Mouse (Mus musculus): Measurements from ENCODE around the gene Inhbc. TPM values are rescaled to one million over a fixed set of nuclear protein-coding genes. Genes with fewer than 3 reads are reported as not detected.

Gene Inhbc
- polyA plus RNA-seq, 1 experiment from 2014 or later: 1.4 TPM

GRCm38 (mm10) chr10:127360714-127361113 is 9.5 kb downstream of the Inhbc start:
- H3K9ac ChIP-seq (ENCODE audit: low read depth, low read length): no peak overlapping the region
- no peak overlapping the region for H3K4me2 ChIP-seq
- WGBS: 73% methylated on average over 3 of the region's 3 CpGs
- DNase-seq (ENCODE audit: low spot score) (no peak), ATAC-seq (replicated peaks; ENCODE audit: low FRiP score) (no peak)
- no peaks in the 10 kb centered on the region for H3K9me3 ChIP-seq (ENCODE audit: control insufficient read depth, low read length)
- no peak overlapping the region for H3K4me3 ChIP-seq (ENCODE audit: low read depth, low read length)
- H3K36me3 ChIP-seq (ENCODE audit: control insufficient read depth, insufficient read depth, low read length): no peaks in the 10 kb centered on the region
- H3K4me1 ChIP-seq (replicated peaks; ENCODE audit: control insufficient read depth, insufficient read depth, low read length): no peaks in the 10 kb centered on the region
- H3K27me3 ChIP-seq (replicated peaks; ENCODE audit: control insufficient read depth, insufficient read depth, low read length): no peaks in the 10 kb centered on the region
- H3K27ac ChIP-seq (ENCODE audit: low read depth, low read length): no peak overlapping the region

- Histone ChIP-seq H3K4me1 (replicated peaks; ENCODE audit: control insufficient read depth, insufficient read depth, low read length) (peaks cover 1% of the 10 kb centered on the region; the same call in 1 of the 2 replicates), H3K27ac (ENCODE audit: low read depth, low read length) (peak overlapping the region; percentile 27; the same call in 1 of the 2 replicates), H3K9ac (ENCODE audit: low read depth, low read length) (no peak overlapping the region), H3K9me3 (ENCODE audit: control insufficient read depth, low read length) (no peaks in the 10 kb centered on the region), H3K4me3 (ENCODE audit: low read depth, low read length) (no peak overlapping the region), H3K36me3 (ENCODE audit: control insufficient read depth, insufficient read depth, low read length) (no peaks in the 10 kb centered on the region), H3K27me3 (replicated peaks; ENCODE audit: control insufficient read depth, insufficient read depth, low read length) (no peaks in the 10 kb centered on the region), H3K4me2 (no peak overlapping the region)
- ATAC-seq (replicated peaks; ENCODE audit: low FRiP score) (no peak), DNase-seq (ENCODE audit: low spot score) (no peak)
- 64% methylated on average over 10 of the region's 10 CpGs for WGBS
Observed at GRCm38 (mm10) chr10:127355336-127355735, 14.9 kb downstream of the Inhbc start.

DNA sequence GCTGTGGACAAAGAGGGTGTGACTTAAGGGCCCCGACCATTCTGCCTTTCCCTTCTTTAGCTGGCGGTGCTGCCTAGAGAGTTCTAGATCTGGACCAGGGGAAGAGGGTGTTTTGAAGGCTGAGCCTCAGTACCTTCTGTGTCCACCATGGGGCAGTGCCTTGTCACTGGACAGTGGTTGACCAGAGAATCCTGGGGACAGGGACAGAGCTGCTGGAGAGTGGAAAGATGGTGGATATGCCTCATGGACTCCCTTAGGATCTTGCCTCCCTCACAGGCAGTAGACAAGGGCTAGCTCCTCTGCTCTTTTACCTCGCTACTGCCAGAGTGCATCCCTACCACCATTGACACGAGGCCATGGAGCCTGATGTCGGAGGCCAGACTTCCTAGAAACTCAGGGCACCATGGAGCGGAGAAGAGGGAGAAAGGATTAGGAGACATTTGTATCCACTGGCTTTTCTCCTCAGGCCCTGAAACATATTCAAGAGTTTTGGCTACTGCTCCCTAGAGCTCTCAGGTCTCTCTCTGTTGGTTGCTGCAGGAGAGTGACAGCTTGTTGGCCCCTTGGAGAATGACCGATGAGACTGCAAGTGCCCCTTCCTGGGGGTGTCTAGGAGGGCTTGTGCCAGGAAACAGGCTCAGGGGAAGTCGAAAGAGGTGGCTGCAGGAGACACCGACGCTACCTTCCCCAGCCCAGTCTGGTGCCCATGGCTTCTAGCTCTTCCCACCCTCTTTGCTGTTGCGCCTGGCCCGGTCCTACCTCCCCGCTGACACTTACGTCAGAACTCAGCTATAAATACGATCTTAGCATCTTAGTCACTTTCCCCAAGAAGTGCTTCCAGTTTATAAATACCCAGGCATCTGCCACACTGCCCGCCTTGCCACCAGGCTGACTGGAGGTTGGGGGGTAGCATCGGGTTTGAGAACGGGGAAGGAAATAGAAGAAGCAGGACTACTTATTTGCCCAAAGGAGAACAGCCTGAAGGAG is 16.0 kb downstream of the Inhbc start, which contains the start of gene Inhbe:
TSS of gene Inhbe (minus strand) at position 503 of the 987 bp plus-strand sequence.
- no peak within 1 kb of the TSS for H3K9ac ChIP-seq (ENCODE audit: low read depth, low read length)
- DNase-seq (ENCODE audit: low spot score) (no peak), ATAC-seq (replicated peaks; ENCODE audit: low FRiP score) (no peak)
- H3K4me3 ChIP-seq (ENCODE audit: low read depth, low read length): no peak within 1 kb of the TSS
- peaks cover 2% of the 10 kb centered on the region; the same call in 1 of the 2 replicates for H3K4me1 ChIP-seq (replicated peaks; ENCODE audit: control insufficient read depth, insufficient read depth, low read length)
- H3K36me3 ChIP-seq (ENCODE audit: control insufficient read depth, insufficient read depth, low read length): no peaks in the 10 kb centered on the region
- H3K27ac ChIP-seq (ENCODE audit: low read depth, low read length): no peak within 1 kb of the TSS; the same call in 1 of the 2 replicates
- H3K9me3 ChIP-seq (ENCODE audit: control insufficient read depth, low read length): no peaks in the 10 kb centered on the region
- WGBS: 75% methylated on average over 18 of the region's 18 CpGs
- H3K27me3 ChIP-seq (replicated peaks; ENCODE audit: control insufficient read depth, insufficient read depth, low read length): no peaks in the 10 kb centered on the region
- no peak within 1 kb of the TSS for H3K4me2 ChIP-seq

DNA sequence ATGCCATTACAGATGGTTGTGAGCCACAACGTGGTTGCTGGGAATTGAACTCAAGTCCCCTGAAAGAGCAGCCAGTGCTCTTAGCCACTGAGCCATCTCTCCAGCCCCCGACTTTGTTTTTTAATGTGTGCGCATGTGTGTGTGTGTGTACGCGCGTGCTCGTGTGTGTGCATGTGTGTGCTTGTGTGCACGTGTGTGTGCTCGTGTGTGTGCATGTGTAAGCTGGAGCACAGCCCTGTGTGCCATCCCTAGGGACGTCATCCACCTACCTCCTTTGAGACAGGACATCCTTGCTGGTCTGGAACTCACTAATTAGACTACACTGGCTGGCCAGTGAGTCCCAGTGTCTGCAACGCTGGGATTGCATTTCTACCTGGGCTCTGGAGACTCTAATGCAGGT is 17.5 kb downstream of the Inhbc start:
- 86% methylated on average over 11 of the region's 11 CpGs for WGBS
- ATAC-seq (replicated peaks; ENCODE audit: low FRiP score): no peak
- Histone ChIP-seq H3K4me3 (ENCODE audit: low read depth, low read length) (no peak overlapping the region), H3K4me2 (no peak overlapping the region), H3K9me3 (ENCODE audit: control insufficient read depth, low read length) (no peaks in the 10 kb centered on the region), H3K4me1 (replicated peaks; ENCODE audit: control insufficient read depth, insufficient read depth, low read length) (peaks cover 2% of the 10 kb centered on the region; the same call in 1 of the 2 replicates), H3K27ac (ENCODE audit: low read depth, low read length) (no peak overlapping the region), H3K27me3 (replicated peaks; ENCODE audit: control insufficient read depth, insufficient read depth, low read length) (no peaks in the 10 kb centered on the region), H3K36me3 (ENCODE audit: control insufficient read depth, insufficient read depth, low read length) (no peaks in the 10 kb centered on the region), H3K9ac (ENCODE audit: low read depth, low read length) (no peak overlapping the region)
- no peak for DNase-seq (ENCODE audit: low spot score)

GRCm38 (mm10) chr10:127352187-127352586 is 18.0 kb downstream of the Inhbc start:
- no peak overlapping the region for H3K4me2 ChIP-seq
- no peak for DNase-seq (ENCODE audit: low spot score)
- no peaks in the 10 kb centered on the region for H3K27me3 ChIP-seq (replicated peaks; ENCODE audit: control insufficient read depth, insufficient read depth, low read length)
- H3K27ac ChIP-seq (ENCODE audit: low read depth, low read length): no peak overlapping the region
- WGBS: 80% methylated on average over 9 of the region's 9 CpGs
- no peak for ATAC-seq (replicated peaks; ENCODE audit: low FRiP score)
- no peak overlapping the region for H3K9ac ChIP-seq (ENCODE audit: low read depth, low read length)
- H3K4me3 ChIP-seq (ENCODE audit: low read depth, low read length): no peak overlapping the region
- H3K36me3 ChIP-seq (ENCODE audit: control insufficient read depth, insufficient read depth, low read length): no peaks in the 10 kb centered on the region
- H3K9me3 ChIP-seq (ENCODE audit: control insufficient read depth, low read length): no peaks in the 10 kb centered on the region
- H3K4me1 ChIP-seq (replicated peaks; ENCODE audit: control insufficient read depth, insufficient read depth, low read length): peaks cover 2% of the 10 kb centered on the region; the same call in 1 of the 2 replicates

DNA sequence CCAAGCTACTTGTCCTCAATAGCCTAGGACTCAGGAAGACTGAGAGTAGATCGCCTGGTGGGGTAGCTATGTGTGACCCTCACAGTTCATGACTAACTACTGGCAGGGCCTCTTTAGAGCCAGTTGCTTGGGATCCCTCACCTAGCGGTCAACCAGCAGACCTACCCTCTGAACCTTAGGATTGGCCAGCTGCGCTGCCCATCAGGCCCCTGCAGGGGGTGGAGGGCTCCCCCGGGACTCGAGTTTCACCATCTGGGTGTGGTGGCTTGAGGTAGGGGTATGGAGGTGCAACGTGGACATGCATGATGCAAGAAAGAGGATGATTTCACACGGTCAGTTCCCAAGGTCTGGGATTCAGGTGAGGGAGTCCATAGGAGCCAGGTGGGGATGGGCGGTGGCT is 18.5 kb downstream of the Inhbc start:
- H3K36me3 ChIP-seq (ENCODE audit: control insufficient read depth, insufficient read depth, low read length): no peaks in the 10 kb centered on the region
- no peak overlapping the region for H3K4me3 ChIP-seq (ENCODE audit: low read depth, low read length)
- no peak overlapping the region for H3K9ac ChIP-seq (ENCODE audit: low read depth, low read length)
- H3K27me3 ChIP-seq (replicated peaks; ENCODE audit: control insufficient read depth, insufficient read depth, low read length): no peaks in the 10 kb centered on the region
- DNase-seq (ENCODE audit: low spot score) (no peak), ATAC-seq (replicated peaks; ENCODE audit: low FRiP score) (no peak)
- H3K27ac ChIP-seq (ENCODE audit: low read depth, low read length): no peak overlapping the region
- no peak overlapping the region for H3K4me2 ChIP-seq
- no peaks in the 10 kb centered on the region for H3K9me3 ChIP-seq (ENCODE audit: control insufficient read depth, low read length)
- peaks cover 2% of the 10 kb centered on the region; the same call in 1 of the 2 replicates for H3K4me1 ChIP-seq (replicated peaks; ENCODE audit: control insufficient read depth, insufficient read depth, low read length)
- 62% methylated on average over 8 of the region's 8 CpGs for WGBS

DNA sequence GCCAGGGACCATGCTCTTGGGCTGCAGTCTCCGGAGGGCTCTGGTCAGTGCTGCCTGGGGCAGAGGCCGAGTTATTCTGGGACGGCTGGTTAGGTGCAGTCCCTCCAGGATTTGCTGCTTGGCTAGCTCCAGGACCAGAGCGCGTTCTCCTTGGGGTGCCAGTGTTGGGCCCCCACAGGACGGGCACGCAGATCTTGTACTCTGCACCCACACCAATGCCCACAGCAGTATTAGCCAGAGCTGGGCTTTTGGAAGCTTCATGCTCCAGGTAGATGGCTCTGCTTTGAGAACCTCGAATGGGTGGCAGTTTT is 19.0 kb downstream of the Inhbc start:
- no peak overlapping the region for H3K9ac ChIP-seq (ENCODE audit: low read depth, low read length)
- no peaks in the 10 kb centered on the region for H3K9me3 ChIP-seq (ENCODE audit: control insufficient read depth, low read length)
- H3K27ac ChIP-seq (ENCODE audit: low read depth, low read length): no peak overlapping the region
- DNase-seq (ENCODE audit: low spot score) (no peak), ATAC-seq (replicated peaks; ENCODE audit: low FRiP score) (no peak)
- H3K4me2 ChIP-seq: no peak overlapping the region
- H3K36me3 ChIP-seq (ENCODE audit: control insufficient read depth, insufficient read depth, low read length): no peaks in the 10 kb centered on the region
- no peaks in the 10 kb centered on the region for H3K27me3 ChIP-seq (replicated peaks; ENCODE audit: control insufficient read depth, insufficient read depth, low read length)
- 80% methylated on average over 8 of the region's 8 CpGs for WGBS
- peaks cover 2% of the 10 kb centered on the region; the same call in 1 of the 2 replicates for H3K4me1 ChIP-seq (replicated peaks; ENCODE audit: control insufficient read depth, insufficient read depth, low read length)
- H3K4me3 ChIP-seq (ENCODE audit: low read depth, low read length): no peak overlapping the region

GRCm38 (mm10) chr10:127350594-127351284 is 19.5 kb downstream of the Inhbc start:
- DNase-seq (ENCODE audit: low spot score): peak; percentile 70
- Histone ChIP-seq H3K4me2 (peak overlapping the region; percentile 56), H3K27ac (ENCODE audit: low read depth, low read length) (no peak overlapping the region), H3K4me3 (ENCODE audit: low read depth, low read length) (peak overlapping the region; percentile 7; the same call in 1 of the 2 replicates), H3K9ac (ENCODE audit: low read depth, low read length) (peak overlapping the region; percentile 20; the same call in 1 of the 2 replicates), H3K4me1 (replicated peaks; ENCODE audit: control insufficient read depth, insufficient read depth, low read length) (peaks cover 2% of the 10 kb centered on the region; the same call in 1 of the 2 replicates), H3K27me3 (replicated peaks; ENCODE audit: control insufficient read depth, insufficient read depth, low read length) (no peaks in the 10 kb centered on the region), H3K36me3 (ENCODE audit: control insufficient read depth, insufficient read depth, low read length) (no peaks in the 10 kb centered on the region), H3K9me3 (ENCODE audit: control insufficient read depth, low read length) (no peaks in the 10 kb centered on the region)
- ATAC-seq (replicated peaks; ENCODE audit: low FRiP score): peak; percentile 62
- 13% methylated on average over 24 of the region's 24 CpGs for WGBS

All from liver, embryonic 11.5 days (tissue).